Mouse (Mus musculus) hindbrain, embryonic 12.5 days (tissue): ENCODE results near the gene Rwdd2b. TPM values are rescaled to one million over a fixed set of nuclear protein-coding genes. Genes with fewer than 3 reads are reported as not detected.

ENCODE experiments used
- ATAC-seq: fragments of 200-750 bp; cut with Nextera tagmentation; 2 replicates; pipeline ENCODE4 v1.8.0; 2017; ENCODE audit warnings: moderate TSS enrichment; ENCODE audit not compliant: low FRiP score
- H3K27ac ChIP-seq: fragments of 300-500 bp; sonication (generic); 2 replicates; pipeline ENCODE4 v1.5.1; 2016; ENCODE audit warnings: mild to moderate bottlenecking
- H3K27me3 ChIP-seq: fragments of 300-500 bp; sonication (generic); 2 replicates; pipeline ENCODE4 v1.6.1; 2016; ENCODE audit warnings: mild to moderate bottlenecking
- H3K36me3 ChIP-seq: fragments of 300-500 bp; sonication (generic); 2 replicates; pipeline ENCODE4 v1.6.1; 2016; ENCODE audit warnings: mild to moderate bottlenecking
- H3K4me1 ChIP-seq: fragments of 300-500 bp; sonication (generic); 2 replicates; pipeline ENCODE4 v1.6.1; 2016
- H3K4me2 ChIP-seq: fragments of 300-500 bp; sonication (generic); replicated peaks from 2 replicates; pipeline ENCODE4 v1.6.1; 2016; ENCODE audit warnings: mild to moderate bottlenecking
- H3K4me3 ChIP-seq: fragments of 300-500 bp; sonication (generic); 2 replicates; pipeline ENCODE4 v1.5.1; 2016; ENCODE audit warnings: mild to moderate bottlenecking
- H3K9ac ChIP-seq: fragments of 300-500 bp; sonication (generic); 2 replicates; pipeline ENCODE4 v1.6.1; 2016; ENCODE audit warnings: mild to moderate bottlenecking, moderate library complexity
- H3K9me3 ChIP-seq: fragments of 300-500 bp; sonication (generic); replicated peaks from 2 replicates; pipeline ENCODE4 v1.6.1; 2016; ENCODE audit warnings: mild to moderate bottlenecking
- WGBS: fragments of 180-500 bp; shearing (Covaris S2); methylation state at CpG from one replicate; pipeline ENCODE4 v1.1.7; 2016; 5-methylcytosine and 5-hydroxymethylcytosine counted together
- polyA plus RNA-seq: library from polyadenylated mRNA; unstranded; fragments of >200 nt; fragmentation: Nextera tagmentation; extraction: Ambion mirVana; gene quantifications from 2 replicates; pipeline ENCODE4 v1.2.1, GENCODE M21; 2016

The Rwdd2b gene
- polyA plus RNA-seq, 1 experiment from 2014 or later: 11.9 TPM

DNA sequence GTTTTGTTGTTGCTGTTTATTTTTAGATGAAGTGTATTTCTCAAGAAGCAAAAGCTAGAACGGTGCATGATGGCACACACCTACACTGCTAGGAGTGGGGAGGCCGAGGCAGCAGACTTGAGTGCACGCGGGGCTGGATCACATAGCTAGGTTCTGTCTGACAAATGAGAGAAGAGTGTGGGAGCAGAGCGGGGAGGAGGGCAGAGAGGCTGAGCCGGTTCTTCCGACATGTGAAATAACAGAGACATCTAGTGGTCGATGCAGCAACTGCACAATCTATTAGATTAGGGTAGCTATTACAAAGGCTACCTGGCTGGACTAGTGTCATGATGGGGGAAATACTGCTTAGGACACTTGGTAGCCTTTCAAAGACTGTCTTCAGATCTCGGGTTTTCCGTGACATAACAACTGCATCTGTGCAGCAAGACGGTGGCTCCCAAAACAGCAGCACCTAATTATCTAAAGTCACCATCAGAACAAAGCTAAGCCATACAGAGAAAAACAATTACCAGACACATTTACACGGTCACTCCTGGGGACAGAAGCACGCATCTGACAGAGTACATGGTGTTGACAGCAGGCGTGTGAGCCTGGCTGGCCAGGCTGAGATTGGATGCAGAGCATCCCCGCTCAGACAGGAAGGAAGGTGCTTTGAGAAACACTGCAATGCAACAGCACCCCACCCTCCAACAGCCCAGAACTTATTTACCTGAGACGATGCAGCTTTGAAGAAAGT is 46.4 kb downstream of the Rwdd2b start:
- Histone ChIP-seq H3K4me1 (no peaks in the 10 kb centered on the region), H3K27me3 (no peaks in the 10 kb centered on the region), H3K36me3 (peaks cover 53% of the 10 kb centered on the region), H3K4me3 (no peak overlapping the region), H3K4me2 (no peak overlapping the region), H3K9ac (no peak overlapping the region), H3K27ac (no peak overlapping the region), H3K9me3 (no peaks in the 10 kb centered on the region)
- ATAC-seq: peak; percentile 83
- 52% methylated on average over 16 of the region's 16 CpGs for WGBS

DNA sequence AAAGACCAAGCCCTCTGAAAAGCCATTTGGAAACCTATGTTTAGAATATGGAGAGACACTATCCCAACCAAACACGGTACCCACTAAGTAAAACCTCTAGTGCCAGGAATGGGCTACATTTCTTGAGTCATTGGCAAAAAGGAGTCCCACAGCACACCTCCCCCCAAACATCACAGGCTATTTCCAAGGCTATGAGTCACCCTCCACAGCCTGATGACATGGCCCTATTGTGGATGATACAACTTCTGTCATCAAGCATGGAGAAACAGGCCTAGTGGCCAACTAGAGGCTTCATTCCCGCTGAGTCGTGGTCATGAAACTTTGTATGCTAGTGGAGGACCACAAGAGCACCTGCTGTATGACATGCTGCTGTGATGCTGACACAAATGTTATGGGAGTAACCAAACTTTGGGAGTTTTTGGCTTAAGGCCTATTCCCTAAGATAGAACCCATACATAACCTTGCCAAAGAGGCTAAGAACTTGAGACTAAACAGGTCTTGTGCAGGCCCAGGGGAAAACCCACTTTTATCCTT is 52.9 kb downstream of the Rwdd2b start:
- Histone ChIP-seq H3K9ac (no peak overlapping the region), H3K27me3 (no peaks in the 10 kb centered on the region), H3K36me3 (peaks cover 36% of the 10 kb centered on the region), H3K4me3 (no peak overlapping the region), H3K9me3 (no peaks in the 10 kb centered on the region), H3K4me1 (no peaks in the 10 kb centered on the region), H3K4me2 (no peak overlapping the region), H3K27ac (no peak overlapping the region)
- WGBS: 92% methylated on average over 3 of the region's 3 CpGs
- ATAC-seq: no peak

DNA sequence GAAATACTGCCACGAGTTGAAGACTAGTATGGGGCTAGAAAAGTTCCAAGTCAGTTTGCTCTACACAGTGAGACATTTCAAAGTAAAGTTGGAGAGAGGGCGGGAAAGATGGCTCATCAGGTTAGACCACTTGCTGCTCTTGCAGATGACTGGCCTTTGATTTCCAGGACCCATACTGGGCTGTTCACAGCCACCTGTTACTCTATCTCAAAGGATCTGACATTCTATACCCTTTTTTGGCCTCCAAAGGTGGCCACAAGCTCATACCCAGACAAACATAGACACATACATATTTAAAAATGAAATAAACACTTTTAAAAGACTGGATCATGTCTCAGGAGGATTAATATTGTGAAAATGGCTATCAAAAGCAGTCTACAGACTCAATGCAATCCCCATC is 56.0 kb downstream of the Rwdd2b start:
- Histone ChIP-seq H3K4me3 (no peak overlapping the region), H3K4me2 (no peak overlapping the region), H3K27me3 (no peaks in the 10 kb centered on the region), H3K4me1 (no peaks in the 10 kb centered on the region), H3K36me3 (peaks cover 64% of the 10 kb centered on the region), H3K9ac (no peak overlapping the region), H3K27ac (no peak overlapping the region), H3K9me3 (no peaks in the 10 kb centered on the region)
- WGBS: 80% methylated on average over 2 of the region's 2 CpGs
- ATAC-seq: no peak

Other genes starting within 250 kb of the Rwdd2b start
- 17.4 and 19.9 TPM in 2 replicates for gene N6amt1, start 86.4 kb downstream of the Rwdd2b start, polyA plus RNA-seq
- 34.8 and 36.0 TPM in 2 replicates for gene Ltn1, start 8.0 kb downstream of the Rwdd2b start, polyA plus RNA-seq
- 41.5 and 43.4 TPM in 2 replicates for gene Usp16, start 14.1 kb upstream of the Rwdd2b start, polyA plus RNA-seq
- gene Cct8, start 55.3 kb upstream of the Rwdd2b start, polyA plus RNA-seq: 462 and 475 TPM in 2 replicates
- gene Map3k7cl, start 112.8 kb upstream of the Rwdd2b start, polyA plus RNA-seq: 0.13 TPM in 1 of 2 replicates, not detected in the other